Mouse (Mus musculus): ENCODE measurements around the gene Fgfrl1. TPM values are rescaled to one million over a fixed set of nuclear protein-coding genes. Genes with fewer than 3 reads are reported as not detected.

The Fgfrl1 gene
- polyA plus RNA-seq, 1 experiment, result 26.0 TPM

DNA sequence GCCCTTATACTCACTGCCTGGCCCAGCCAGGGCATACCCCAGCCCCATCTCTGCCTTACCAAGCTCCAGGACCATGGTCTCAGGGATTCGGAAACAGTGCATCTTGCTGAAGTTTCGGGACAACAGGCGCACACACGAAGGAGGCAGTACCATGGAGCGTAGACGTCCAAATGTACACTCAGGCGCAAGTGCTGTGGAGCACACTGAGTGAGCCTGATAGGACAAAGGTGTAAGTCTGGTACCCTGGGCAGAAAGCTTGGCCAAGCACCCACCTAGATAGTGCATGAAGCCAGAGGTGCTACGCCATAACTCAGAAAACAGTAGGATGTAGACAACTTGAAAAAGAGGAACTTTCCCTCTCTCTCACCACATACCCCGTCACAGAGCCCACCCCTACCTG lies 36.8 kb upstream of the Fgfrl1 start:
- WGBS, result 95% methylated on average over 9 of the region's 9 CpGs
- TF ChIP-seq CTCF (IDR thresholded peaks at IDR 0.05; ENCODE audit: borderline replicate concordance, control insufficient read depth, extremely low read depth, insufficient read depth, low read length, poor library complexity) (no peak), POLR2A (IDR thresholded peaks at IDR 0.05; ENCODE audit: control insufficient read depth, extremely low read depth, insufficient read depth, low read length, poor library complexity) (no peak)
- H3K36me3 ChIP-seq (ENCODE audit: control insufficient read depth, insufficient read depth, low read length), result peaks cover 21% of the 10 kb centered on the region

DNA sequence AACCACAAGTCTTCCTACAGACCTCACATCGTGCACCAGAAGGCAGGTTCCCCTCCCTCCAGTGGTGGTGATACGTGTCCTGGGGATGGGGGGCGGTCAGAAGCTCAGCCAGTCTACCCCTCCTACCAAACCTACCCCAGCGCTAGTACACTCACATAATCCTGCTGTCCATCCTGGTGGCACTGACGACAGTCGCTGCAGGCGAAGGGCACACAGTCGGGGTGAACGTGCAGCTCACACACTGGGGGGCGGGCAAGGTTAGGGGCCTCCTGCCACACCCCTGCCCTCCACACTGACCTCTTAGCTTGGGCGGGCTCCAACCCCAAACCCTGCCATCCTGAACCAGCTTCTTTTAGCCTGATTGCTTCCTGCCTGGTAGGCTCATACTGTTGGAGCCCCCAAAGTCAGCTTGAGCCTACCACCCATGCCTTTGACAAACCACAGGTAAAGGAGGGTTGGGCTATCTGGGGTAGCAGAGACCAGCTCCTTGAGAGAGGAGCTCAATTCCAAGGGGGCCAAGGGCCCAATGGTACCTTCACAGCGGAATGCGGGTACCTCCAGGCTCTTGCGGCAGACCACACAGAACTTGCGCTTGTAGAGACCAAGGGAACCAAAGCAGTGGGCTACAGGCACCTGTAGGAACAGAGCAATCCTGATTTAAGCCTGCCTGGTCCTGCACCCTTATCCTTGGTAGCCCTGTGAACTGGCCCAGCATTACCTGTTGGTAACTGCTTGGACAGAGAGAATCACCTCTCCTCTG lies 36.1 kb upstream of the Fgfrl1 start:
- TF ChIP-seq POLR2A (IDR thresholded peaks at IDR 0.05; ENCODE audit: control insufficient read depth, extremely low read depth, insufficient read depth, low read length, poor library complexity) (no peak), CTCF (IDR thresholded peaks at IDR 0.05; ENCODE audit: borderline replicate concordance, control insufficient read depth, extremely low read depth, insufficient read depth, low read length, poor library complexity) (no peak)
- DNase-seq, result no peak
- Histone ChIP-seq H3K4me1 (replicated peaks; ENCODE audit: control insufficient read depth, insufficient read depth, low read length) (peaks cover 9% of the 10 kb centered on the region), H3K36me3 (ENCODE audit: control insufficient read depth, insufficient read depth, low read length) (peaks cover 21% of the 10 kb centered on the region), H3K27me3 (ENCODE audit: control insufficient read depth, insufficient read depth, low read length) (no peaks in the 10 kb centered on the region), H3K4me3 (ENCODE audit: control insufficient read depth, insufficient read depth, low read length) (no peak overlapping the region), H3K27ac (ENCODE audit: control insufficient read depth, insufficient read depth, low read length) (no peak overlapping the region)
- 90% methylated on average over 15 of the region's 15 CpGs for WGBS

More for the DNA sequence above, 36.8 kb upstream of the Fgfrl1 start:
- Histone ChIP-seq H3K4me1 (replicated peaks; ENCODE audit: control insufficient read depth, insufficient read depth, low read length) (peaks cover 9% of the 10 kb centered on the region), H3K27ac (ENCODE audit: control insufficient read depth, insufficient read depth, low read length) (no peak overlapping the region), H3K27me3 (ENCODE audit: control insufficient read depth, insufficient read depth, low read length) (no peaks in the 10 kb centered on the region), H3K4me3 (ENCODE audit: control insufficient read depth, insufficient read depth, low read length) (no peak overlapping the region)
- DNase-seq, result no peak

DNA sequence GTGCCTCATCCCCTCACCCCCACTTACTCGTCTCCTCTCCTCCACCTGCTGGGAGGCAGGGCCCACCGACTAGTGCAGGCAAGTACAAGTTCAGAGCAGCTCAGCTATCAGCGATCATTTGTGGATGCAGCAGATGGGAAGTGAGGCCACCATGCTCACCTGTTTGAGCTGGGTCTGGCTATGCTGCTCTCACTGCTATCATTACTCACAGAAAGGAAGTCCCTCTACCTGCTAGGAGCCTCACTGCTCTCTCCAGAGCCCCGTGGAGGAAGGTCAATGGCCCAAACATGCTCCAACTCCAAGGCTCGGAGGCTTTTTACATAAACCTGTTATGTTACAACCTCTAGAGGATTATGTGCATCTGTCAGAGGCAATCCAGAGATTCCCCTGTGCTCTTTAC lies 34.8 kb upstream of the Fgfrl1 start:
- Histone ChIP-seq H3K4me1 (replicated peaks; ENCODE audit: control insufficient read depth, insufficient read depth, low read length) (peaks cover 9% of the 10 kb centered on the region), H3K36me3 (ENCODE audit: control insufficient read depth, insufficient read depth, low read length) (peaks cover 17% of the 10 kb centered on the region), H3K27me3 (ENCODE audit: control insufficient read depth, insufficient read depth, low read length) (no peaks in the 10 kb centered on the region), H3K4me3 (ENCODE audit: control insufficient read depth, insufficient read depth, low read length) (no peak overlapping the region), H3K27ac (ENCODE audit: control insufficient read depth, insufficient read depth, low read length) (no peak overlapping the region)
- no peak for TF ChIP-seq CTCF (IDR thresholded peaks at IDR 0.05; ENCODE audit: borderline replicate concordance, control insufficient read depth, extremely low read depth, insufficient read depth, low read length, poor library complexity)
- TF ChIP-seq POLR2A (IDR thresholded peaks at IDR 0.05; ENCODE audit: control insufficient read depth, extremely low read depth, insufficient read depth, low read length, poor library complexity), result no peak
- no peak for DNase-seq
- WGBS, result 89% methylated on average over 5 of the region's 5 CpGs

DNA sequence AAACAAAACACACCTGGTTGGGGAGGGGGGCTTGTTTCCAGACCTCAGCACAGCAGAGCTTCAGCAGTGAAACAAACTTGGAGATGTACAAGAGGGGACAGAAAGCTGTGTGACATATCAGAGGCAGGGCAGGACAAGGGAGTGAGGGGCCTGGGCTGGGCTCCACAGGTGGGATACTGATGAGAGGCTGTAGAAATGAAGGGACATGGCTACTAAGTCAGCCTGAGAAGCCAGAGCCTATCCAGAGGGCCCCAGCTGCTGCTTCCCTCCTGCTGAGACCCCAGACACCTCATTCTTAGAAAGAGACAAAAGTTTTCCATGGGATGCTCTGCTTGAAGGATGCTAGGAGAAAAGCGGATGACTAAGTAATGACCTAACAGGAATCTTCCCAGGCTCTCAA lies 33.6 kb upstream of the Fgfrl1 start:
- H3K4me1 ChIP-seq (replicated peaks; ENCODE audit: control insufficient read depth, insufficient read depth, low read length), result peaks cover 9% of the 10 kb centered on the region
- no peak overlapping the region for H3K4me3 ChIP-seq (ENCODE audit: control insufficient read depth, insufficient read depth, low read length)
- TF ChIP-seq POLR2A (IDR thresholded peaks at IDR 0.05; ENCODE audit: control insufficient read depth, extremely low read depth, insufficient read depth, low read length, poor library complexity) (no peak), CTCF (IDR thresholded peaks at IDR 0.05; ENCODE audit: borderline replicate concordance, control insufficient read depth, extremely low read depth, insufficient read depth, low read length, poor library complexity) (no peak)
- peaks cover 15% of the 10 kb centered on the region for H3K36me3 ChIP-seq (ENCODE audit: control insufficient read depth, insufficient read depth, low read length)
- no peak for DNase-seq
- no peak overlapping the region for H3K27ac ChIP-seq (ENCODE audit: control insufficient read depth, insufficient read depth, low read length)
- no peaks in the 10 kb centered on the region for H3K27me3 ChIP-seq (ENCODE audit: control insufficient read depth, insufficient read depth, low read length)
- 97% methylated on average over 1 of the region's 1 CpGs for WGBS

DNA sequence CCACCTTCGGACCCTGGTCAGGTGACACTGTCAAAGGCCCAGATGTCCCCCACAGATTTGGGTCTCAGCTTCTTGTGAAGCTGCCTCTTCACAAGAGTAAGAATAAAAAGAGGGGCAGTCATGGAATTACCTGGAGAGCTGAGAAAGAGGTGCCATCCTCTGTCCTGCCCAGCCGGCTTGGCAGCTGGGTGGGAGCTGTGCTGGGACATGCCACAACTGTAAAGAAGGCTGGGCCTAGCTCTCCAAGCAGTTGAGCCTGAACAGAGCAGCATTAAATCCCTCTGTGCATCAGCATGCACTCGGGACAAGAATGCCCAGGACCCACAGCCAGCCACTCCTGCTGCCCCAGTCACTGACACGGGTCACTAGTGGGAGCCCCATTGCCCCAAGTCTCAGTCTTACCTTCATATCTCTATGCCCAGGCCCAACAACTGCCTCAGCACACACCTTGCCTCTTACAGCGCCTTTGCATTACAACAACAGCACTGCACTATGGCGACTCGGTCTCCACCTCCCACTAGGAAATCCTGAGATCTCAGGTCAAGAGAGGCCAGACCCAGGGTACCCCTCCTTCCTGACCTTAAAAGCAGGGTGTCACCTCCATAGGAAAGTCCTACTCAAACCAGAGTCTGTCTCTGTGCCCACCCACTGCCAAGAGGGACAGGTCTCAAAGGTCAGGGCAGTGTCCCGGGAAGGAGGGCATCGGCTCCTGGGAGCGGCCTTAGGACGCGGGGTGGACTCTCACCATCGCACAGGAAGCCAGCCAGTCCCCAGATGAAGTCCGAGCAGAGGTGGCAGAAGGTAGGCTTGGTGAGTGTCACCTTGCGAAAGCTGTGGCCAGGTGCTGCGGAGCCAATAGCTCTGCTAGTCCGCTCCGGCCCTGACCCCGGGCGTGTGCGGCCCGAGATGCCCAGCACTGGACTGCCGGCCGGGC lies 32.2 kb upstream of the Fgfrl1 start, which contains the start of gene Idua:
Idua (plus strand) TSS at position 634 of the 934 bp plus-strand sequence.
- no peak for DNase-seq
- no peak for TF ChIP-seq POLR2A (IDR thresholded peaks at IDR 0.05; ENCODE audit: control insufficient read depth, extremely low read depth, insufficient read depth, low read length, poor library complexity)
- TF ChIP-seq CTCF (IDR thresholded peaks at IDR 0.05; ENCODE audit: borderline replicate concordance, control insufficient read depth, extremely low read depth, insufficient read depth, low read length, poor library complexity), result no peak
- WGBS, result 10% methylated on average over 24 of the region's 24 CpGs

DNA sequence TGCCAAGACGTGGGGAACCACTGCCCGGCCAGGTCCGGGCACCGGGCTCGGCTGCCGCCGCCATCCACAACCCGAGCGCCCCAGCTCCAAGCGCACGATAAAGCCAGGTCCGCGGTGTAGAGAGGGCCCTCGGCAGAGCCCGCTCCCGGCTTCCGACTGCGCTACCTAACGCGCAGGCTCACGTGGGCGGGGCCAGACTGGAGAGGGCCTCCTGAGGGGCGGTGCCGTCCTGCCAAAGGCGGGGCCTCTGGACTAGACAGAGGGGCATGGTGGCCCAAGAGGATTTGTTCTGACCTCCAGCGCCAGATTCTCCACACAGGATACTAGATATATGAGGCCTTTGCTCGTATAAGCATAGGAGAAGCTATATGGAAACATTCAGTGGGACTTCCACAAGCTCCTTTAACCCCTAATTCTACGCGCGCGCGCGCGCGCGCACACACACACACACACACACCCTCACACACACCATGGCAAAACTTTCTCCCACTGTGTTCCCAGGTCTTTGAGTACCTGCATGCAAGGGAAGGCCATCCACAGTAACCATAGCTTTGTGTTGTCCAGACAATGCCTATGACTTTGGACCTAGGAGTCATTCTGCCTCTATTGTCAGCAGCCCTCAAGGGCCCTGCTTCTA lies 31.4 kb upstream of the Fgfrl1 start:
- Histone ChIP-seq H3K27me3 (ENCODE audit: control insufficient read depth, insufficient read depth, low read length) (no peaks in the 10 kb centered on the region), H3K4me3 (ENCODE audit: control insufficient read depth, insufficient read depth, low read length) (peak overlapping the region; percentile 56), H3K4me1 (replicated peaks; ENCODE audit: control insufficient read depth, insufficient read depth, low read length) (peaks cover 9% of the 10 kb centered on the region), H3K36me3 (ENCODE audit: control insufficient read depth, insufficient read depth, low read length) (no peaks in the 10 kb centered on the region), H3K27ac (ENCODE audit: control insufficient read depth, insufficient read depth, low read length) (no peak overlapping the region)
- WGBS, result 18% methylated on average over 36 of the region's 36 CpGs
- no peak for TF ChIP-seq CTCF (IDR thresholded peaks at IDR 0.05; ENCODE audit: borderline replicate concordance, control insufficient read depth, extremely low read depth, insufficient read depth, low read length, poor library complexity)
- TF ChIP-seq POLR2A (IDR thresholded peaks at IDR 0.05; ENCODE audit: control insufficient read depth, extremely low read depth, insufficient read depth, low read length, poor library complexity), result peak; percentile 51; the same call in 1 of the 2 replicates
- DNase-seq, result peak; percentile 93

More for the DNA sequence above, 32.2 kb upstream of the Fgfrl1 start, which contains the start of gene Idua:
- Histone ChIP-seq H3K27ac (ENCODE audit: control insufficient read depth, insufficient read depth, low read length) (no peak within 1 kb of the TSS), H3K27me3 (ENCODE audit: control insufficient read depth, insufficient read depth, low read length) (no peaks in the 10 kb centered on the region), H3K4me1 (replicated peaks; ENCODE audit: control insufficient read depth, insufficient read depth, low read length) (peaks cover 9% of the 10 kb centered on the region), H3K4me3 (ENCODE audit: control insufficient read depth, insufficient read depth, low read length) (peak within 1 kb of the TSS; percentile 56), H3K36me3 (ENCODE audit: control insufficient read depth, insufficient read depth, low read length) (peaks cover 1% of the 10 kb centered on the region; the same call in 1 of the 2 replicates)

Data from thymus, adult 2 months (tissue).